Mouse (Mus musculus): ENCODE measurements around the gene Zswim5. TPM values are rescaled to one million over a fixed set of nuclear protein-coding genes. Genes with fewer than 3 reads are reported as not detected.
A peak's percentile ranks its signal among the peaks of the same experiment; 100 is the strongest.

The Zswim5 gene
- polyA plus RNA-seq, 1 experiment from 2014 or later = 0.04 TPM

GRCm38 (mm10) chr4:116993672-116994621 lies 116.8 kb downstream of the Zswim5 start, which contains the start of gene Urod:
Urod (minus strand) TSS chr4:116994413.
- no peak for TF ChIP-seq EP300 (optimal IDR thresholded peaks at IDR 0.05)
- no peak for TF ChIP-seq CTCF (IDR thresholded peaks at IDR 0.05; ENCODE audit: low read depth)
- Histone ChIP-seq H3K9ac (ENCODE audit: low read length) (peak within 1 kb of the TSS; percentile 83), H3K4me3 (ENCODE audit: low read depth, low read length) (peak within 1 kb of the TSS; percentile 86), H3K9me3 (ENCODE audit: control insufficient read depth, low read length) (no peaks in the 10 kb centered on the region), H3K27me3 (ENCODE audit: control insufficient read depth, insufficient read depth, low read length) (no peaks in the 10 kb centered on the region), H3K4me2 (replicated peaks; ENCODE audit: low read depth) (peak within 1 kb of the TSS; percentile 97), H3K27ac (replicated peaks) (peak within 1 kb of the TSS; percentile 82), H3K36me3 (ENCODE audit: control insufficient read depth, insufficient read depth, low read length) (peaks cover 6% of the 10 kb centered on the region), H3K4me1 (replicated peaks; ENCODE audit: control insufficient read depth, insufficient read depth) (peaks cover 7% of the 10 kb centered on the region)
- DNase-seq (ENCODE audit: low spot score) = peak; percentile 96
- peak; percentile 94 for ATAC-seq (ENCODE audit: low FRiP score, low TSS enrichment)
- WGBS = under 1% methylated on average over 38 of the region's 38 CpGs

GRCm38 (mm10) chr4:116995131-116995797 lies 118.1 kb downstream of the Zswim5 start, which contains the start of gene Hectd3:
Hectd3 (plus strand) TSS chr4:116995317.
- Histone ChIP-seq H3K9me3 (ENCODE audit: control insufficient read depth, low read length) (no peaks in the 10 kb centered on the region), H3K4me3 (ENCODE audit: low read depth, low read length) (peak within 1 kb of the TSS; percentile 86), H3K4me1 (replicated peaks; ENCODE audit: control insufficient read depth, insufficient read depth) (peaks cover 7% of the 10 kb centered on the region), H3K4me2 (replicated peaks; ENCODE audit: low read depth) (peak within 1 kb of the TSS; percentile 97), H3K36me3 (ENCODE audit: control insufficient read depth, insufficient read depth, low read length) (peaks cover 8% of the 10 kb centered on the region), H3K27me3 (ENCODE audit: control insufficient read depth, insufficient read depth, low read length) (no peaks in the 10 kb centered on the region), H3K9ac (ENCODE audit: low read length) (peak within 1 kb of the TSS; percentile 83), H3K27ac (replicated peaks) (peak within 1 kb of the TSS; percentile 82)
- ATAC-seq (ENCODE audit: low FRiP score, low TSS enrichment) = peak; percentile 59
- WGBS = under 1% methylated on average over 58 of the region's 58 CpGs
- DNase-seq (ENCODE audit: low spot score) = peak; percentile 74
- TF ChIP-seq EP300 (optimal IDR thresholded peaks at IDR 0.05) = no peak
- TF ChIP-seq CTCF (IDR thresholded peaks at IDR 0.05; ENCODE audit: low read depth) = peak; percentile 11; the same call in 1 of the 2 replicates

- WGBS = 0% methylated on average over 16 of the region's 16 CpGs
- no peaks in the 10 kb centered on the region for H3K27me3 ChIP-seq (ENCODE audit: control insufficient read depth, insufficient read depth, low read length)
- peak; percentile 48 for ATAC-seq (ENCODE audit: low FRiP score, low TSS enrichment)
- peak overlapping the region; percentile 82 for H3K27ac ChIP-seq (replicated peaks)
- H3K4me2 ChIP-seq (replicated peaks; ENCODE audit: low read depth) = peak overlapping the region; percentile 97
- H3K4me1 ChIP-seq (replicated peaks; ENCODE audit: control insufficient read depth, insufficient read depth) = peaks cover 7% of the 10 kb centered on the region
- TF ChIP-seq CTCF (IDR thresholded peaks at IDR 0.05; ENCODE audit: low read depth) = peak; percentile 68
- TF ChIP-seq EP300 (optimal IDR thresholded peaks at IDR 0.05) = no peak
- peak; percentile 79 for DNase-seq (ENCODE audit: low spot score)
- peak overlapping the region; percentile 83 for H3K9ac ChIP-seq (ENCODE audit: low read length)
- peaks cover 8% of the 10 kb centered on the region for H3K36me3 ChIP-seq (ENCODE audit: control insufficient read depth, insufficient read depth, low read length)
- H3K4me3 ChIP-seq (ENCODE audit: low read depth, low read length) = peak overlapping the region; percentile 86
- no peaks in the 10 kb centered on the region for H3K9me3 ChIP-seq (ENCODE audit: control insufficient read depth, low read length)
Observed at GRCm38 (mm10) chr4:116995798-116996135, 118.6 kb downstream of the Zswim5 start.

GRCm38 (mm10) chr4:116999513-117000154 lies 122.5 kb downstream of the Zswim5 start:
- Histone ChIP-seq H3K9me3 (ENCODE audit: control insufficient read depth, low read length) (no peaks in the 10 kb centered on the region), H3K4me2 (replicated peaks; ENCODE audit: low read depth) (no peak overlapping the region), H3K9ac (ENCODE audit: low read length) (no peak overlapping the region), H3K36me3 (ENCODE audit: control insufficient read depth, insufficient read depth, low read length) (peaks cover 11% of the 10 kb centered on the region), H3K4me1 (replicated peaks; ENCODE audit: control insufficient read depth, insufficient read depth) (peaks cover 3% of the 10 kb centered on the region; the same call in 1 of the 2 replicates), H3K27me3 (ENCODE audit: control insufficient read depth, insufficient read depth, low read length) (no peaks in the 10 kb centered on the region), H3K27ac (replicated peaks) (no peak overlapping the region), H3K4me3 (ENCODE audit: low read depth, low read length) (no peak overlapping the region)
- DNase-seq (ENCODE audit: low spot score) (no peak), ATAC-seq (ENCODE audit: low FRiP score, low TSS enrichment) (no peak)
- no peak for TF ChIP-seq EP300 (optimal IDR thresholded peaks at IDR 0.05)
- no peak for TF ChIP-seq CTCF (IDR thresholded peaks at IDR 0.05; ENCODE audit: low read depth)
- WGBS = 95% methylated on average over 17 of the region's 17 CpGs

GRCm38 (mm10) chr4:117001957-117002356 lies 124.8 kb downstream of the Zswim5 start:
- H3K27me3 ChIP-seq (ENCODE audit: control insufficient read depth, insufficient read depth, low read length) = no peaks in the 10 kb centered on the region
- no peaks in the 10 kb centered on the region for H3K9me3 ChIP-seq (ENCODE audit: control insufficient read depth, low read length)
- H3K27ac ChIP-seq (replicated peaks) = no peak overlapping the region
- no peak overlapping the region for H3K4me3 ChIP-seq (ENCODE audit: low read depth, low read length)
- H3K9ac ChIP-seq (ENCODE audit: low read length) = no peak overlapping the region
- ATAC-seq (ENCODE audit: low FRiP score, low TSS enrichment) = no peak; the same call in 1 of the 2 replicates
- H3K36me3 ChIP-seq (ENCODE audit: control insufficient read depth, insufficient read depth, low read length) = peaks cover 12% of the 10 kb centered on the region
- no peaks in the 10 kb centered on the region for H3K4me1 ChIP-seq (replicated peaks; ENCODE audit: control insufficient read depth, insufficient read depth)
- TF ChIP-seq CTCF (IDR thresholded peaks at IDR 0.05; ENCODE audit: low read depth) = no peak
- TF ChIP-seq EP300 (optimal IDR thresholded peaks at IDR 0.05) = no peak
- 92% methylated on average over 16 of the region's 16 CpGs for WGBS
- DNase-seq (ENCODE audit: low spot score) = no peak
- H3K4me2 ChIP-seq (replicated peaks; ENCODE audit: low read depth) = no peak overlapping the region

All from stomach, postnatal 0 days (tissue).